Mouse (Mus musculus): ENCODE measurements around the gene Mogat1. TPM values are rescaled to one million over a fixed set of nuclear protein-coding genes. Genes with fewer than 3 reads are reported as not detected.
"Not testable (repeated sequence)": the region's sequence is repeated elsewhere in the genome, so short reads cannot be mapped to it uniquely, and the experiment has no call there.

Gene Mogat1
- total RNA-seq (2015; ENCODE audit: low replicate concordance), result not detected in 2 replicates
- not detected in 2 replicates for total RNA-seq (2017; ENCODE audit: low replicate concordance)

- ATAC-seq (replicated peaks; ENCODE audit: low FRiP score, poor library complexity, severe bottlenecking), result no peak
Measured at GRCm38 (mm10) chr1:78510862-78511261, at the start of gene Mogat1. Gene Mogat1 (plus strand): TSS chr1:78510991.

DNA sequence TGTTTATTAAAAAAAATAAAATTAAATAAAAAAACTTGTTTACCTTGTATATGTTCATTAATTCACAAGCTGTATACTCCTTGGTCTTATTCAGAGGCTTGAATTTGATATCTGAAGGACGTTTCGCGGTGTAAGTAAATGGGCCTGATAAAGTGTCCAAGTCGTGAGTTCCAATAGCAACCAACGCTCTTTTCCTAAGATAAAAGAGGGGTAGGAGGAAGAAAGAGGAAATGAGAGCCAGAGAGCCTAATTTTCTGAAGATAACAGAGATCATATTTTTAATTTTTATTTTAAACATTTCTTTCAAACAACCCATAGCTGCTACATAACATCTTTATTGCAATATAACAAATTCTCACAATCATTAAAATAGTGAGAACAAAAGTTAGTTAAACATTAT lies 38.4 kb upstream of the Mogat1 start:
- ATAC-seq (replicated peaks; ENCODE audit: low FRiP score, poor library complexity, severe bottlenecking), result no peak

- ATAC-seq (replicated peaks; ENCODE audit: low FRiP score, poor library complexity, severe bottlenecking), result no peak
Measured at GRCm38 (mm10) chr1:78483430-78483829, 27.4 kb upstream of the Mogat1 start.

DNA sequence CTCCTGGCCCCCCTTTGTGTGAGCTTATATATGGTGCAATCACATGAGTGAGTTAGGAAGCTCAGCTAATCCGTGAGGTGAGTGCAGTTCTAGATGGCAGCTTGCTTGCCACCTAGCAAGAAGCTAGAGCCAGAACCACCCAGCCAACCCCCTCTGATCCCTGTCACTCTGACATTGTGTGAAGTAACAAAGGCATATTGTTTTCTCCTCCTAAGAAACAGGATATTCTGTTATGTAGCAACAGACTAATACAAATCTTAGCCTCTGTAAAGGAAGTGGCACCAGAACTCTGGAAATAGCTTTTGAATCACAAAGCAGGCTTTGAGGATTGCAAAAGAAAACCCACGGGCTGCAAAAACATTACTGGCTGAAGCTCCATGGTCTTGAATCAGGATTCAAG lies 26.4 kb upstream of the Mogat1 start:
- ATAC-seq (replicated peaks; ENCODE audit: low FRiP score, poor library complexity, severe bottlenecking), result no peak

GRCm38 (mm10) chr1:78488427-78488751 lies 22.4 kb upstream of the Mogat1 start:
- ATAC-seq (replicated peaks; ENCODE audit: low FRiP score, poor library complexity, severe bottlenecking), result no peak

GRCm38 (mm10) chr1:78488752-78489492 lies 21.9 kb upstream of the Mogat1 start, which contains the start of gene Farsb:
Gene Farsb (minus strand): TSS chr1:78488897.
- ATAC-seq (replicated peaks; ENCODE audit: low FRiP score, poor library complexity, severe bottlenecking), result peak; percentile 97

- no peak for ATAC-seq (replicated peaks; ENCODE audit: low FRiP score, poor library complexity, severe bottlenecking)
Measured at GRCm38 (mm10) chr1:78490143-78490542, 20.6 kb upstream of the Mogat1 start.

DNA sequence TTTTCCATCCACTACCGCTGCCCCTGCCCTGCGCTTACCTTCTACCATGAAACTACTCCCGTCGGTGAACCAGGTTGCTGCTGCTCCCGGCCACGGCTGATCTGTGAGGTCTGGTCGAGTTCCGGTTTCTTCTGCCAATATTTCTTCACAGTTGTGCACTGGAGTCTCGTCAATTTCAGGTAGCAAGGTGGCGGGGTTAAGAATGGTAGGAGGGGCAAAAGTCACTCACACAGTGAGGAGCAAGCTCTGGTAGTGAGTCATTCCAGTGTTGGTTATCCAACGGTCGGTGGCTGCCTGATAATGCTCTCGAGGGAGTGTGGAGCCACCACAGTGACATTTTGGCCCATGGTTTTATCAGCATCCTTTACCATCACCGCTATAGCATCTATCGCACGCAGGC lies 9.8 kb upstream of the Mogat1 start:
- ATAC-seq (replicated peaks; ENCODE audit: low FRiP score, poor library complexity, severe bottlenecking), result no peak

- ATAC-seq (replicated peaks; ENCODE audit: low FRiP score, poor library complexity, severe bottlenecking), result not testable (repeated sequence)
Measured at GRCm38 (mm10) chr1:78501856-78502255, 8.9 kb upstream of the Mogat1 start.

DNA sequence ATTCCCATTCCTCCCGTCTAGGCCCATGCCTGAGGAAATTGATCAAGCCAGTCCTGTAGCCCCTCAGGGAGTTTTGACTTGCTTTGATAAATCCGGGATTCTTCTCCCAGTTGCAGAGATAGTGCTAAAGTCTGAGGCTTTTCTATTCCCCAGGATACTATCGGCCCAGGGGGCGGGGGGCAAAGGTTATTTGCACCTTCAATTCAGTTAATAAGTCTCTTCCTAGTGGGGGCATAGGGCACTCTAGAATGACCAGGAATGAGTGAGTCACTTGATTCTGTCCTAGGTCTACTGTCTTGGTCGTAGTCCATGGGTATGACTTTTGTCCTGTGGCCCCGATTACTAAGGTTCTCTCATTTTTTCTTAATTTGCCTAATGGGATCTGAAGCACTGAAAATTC lies 8.3 kb upstream of the Mogat1 start:
- ATAC-seq (replicated peaks; ENCODE audit: low FRiP score, poor library complexity, severe bottlenecking), result no peak

DNA sequence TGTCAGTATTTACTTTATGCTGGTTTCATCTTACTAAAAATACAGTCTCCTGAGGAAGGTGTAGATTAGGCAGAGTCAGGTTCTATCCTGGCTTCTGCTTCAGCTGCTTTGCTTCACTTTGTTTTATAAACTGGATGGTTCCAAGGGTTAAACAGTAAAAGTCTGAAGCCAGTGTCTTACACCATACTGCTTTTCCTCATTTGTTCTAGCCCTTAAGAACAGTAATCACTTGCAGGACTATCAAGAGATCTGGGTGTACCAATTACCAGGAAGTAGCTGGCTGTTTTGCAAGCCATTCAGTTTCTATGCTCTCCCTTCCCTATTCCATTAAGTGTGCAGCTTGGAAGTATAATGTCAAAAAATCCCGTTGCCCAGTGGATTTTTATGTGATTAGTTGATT lies 3.7 kb upstream of the Mogat1 start:
- ATAC-seq (replicated peaks; ENCODE audit: low FRiP score, poor library complexity, severe bottlenecking), result no peak

- no peak for ATAC-seq (replicated peaks; ENCODE audit: low FRiP score, poor library complexity, severe bottlenecking)
Measured at GRCm38 (mm10) chr1:78511621-78512160, 900 bp downstream of the Mogat1 start, which contains the start of gene BC035947. Gene BC035947 (minus strand): TSS chr1:78512158.

GRCm38 (mm10) chr1:78512756-78513155 lies 2.0 kb downstream of the Mogat1 start:
- ATAC-seq (replicated peaks; ENCODE audit: low FRiP score, poor library complexity, severe bottlenecking), result no peak

DNA sequence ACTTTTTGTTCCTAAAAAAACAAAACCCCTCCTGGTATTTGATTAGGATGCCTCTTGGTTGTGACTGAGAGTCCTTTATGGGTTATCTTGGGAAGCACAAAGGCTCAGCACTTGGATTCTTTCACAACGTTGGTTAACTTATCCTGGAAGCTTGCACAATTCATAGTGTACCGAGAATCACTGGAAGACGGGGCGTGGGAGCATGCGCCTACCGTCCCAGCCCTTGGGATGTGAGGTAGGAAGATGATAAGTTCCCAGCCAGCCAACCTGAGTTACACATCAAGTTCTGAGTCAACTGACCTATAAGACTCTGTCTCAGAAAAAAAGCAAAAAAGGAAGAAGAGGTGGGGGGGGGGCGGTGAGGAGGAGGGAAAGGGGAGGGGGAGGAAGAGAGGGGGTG lies 8.1 kb downstream of the Mogat1 start:
- ATAC-seq (replicated peaks; ENCODE audit: low FRiP score, poor library complexity, severe bottlenecking), result no peak

- ATAC-seq (replicated peaks; ENCODE audit: low FRiP score, poor library complexity, severe bottlenecking), result no peak
Measured at GRCm38 (mm10) chr1:78525189-78525886, 14.5 kb downstream of the Mogat1 start.

- no peak for ATAC-seq (replicated peaks; ENCODE audit: low FRiP score, poor library complexity, severe bottlenecking)
Measured at GRCm38 (mm10) chr1:78528356-78528755, 17.6 kb downstream of the Mogat1 start.

DNA sequence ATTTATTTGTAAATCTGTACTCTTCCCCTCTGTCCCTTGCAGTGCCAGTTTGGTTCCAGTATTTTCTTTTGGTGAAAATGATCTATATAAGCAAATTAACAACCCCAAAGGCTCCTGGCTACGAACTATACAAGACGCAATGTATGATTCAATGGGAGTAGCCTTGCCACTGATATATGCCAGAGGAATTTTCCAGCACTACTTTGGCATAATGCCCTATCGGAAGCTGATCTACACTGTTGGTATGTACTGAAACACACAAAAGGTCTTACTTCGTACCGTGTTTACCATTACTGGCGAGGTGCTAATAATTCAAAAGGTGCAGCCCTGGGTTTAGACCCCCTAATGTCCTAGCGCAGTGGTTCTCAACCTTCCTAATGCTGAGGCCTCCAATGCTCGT lies 18.2 kb downstream of the Mogat1 start:
- ATAC-seq (replicated peaks; ENCODE audit: low FRiP score, poor library complexity, severe bottlenecking), result no peak

DNA sequence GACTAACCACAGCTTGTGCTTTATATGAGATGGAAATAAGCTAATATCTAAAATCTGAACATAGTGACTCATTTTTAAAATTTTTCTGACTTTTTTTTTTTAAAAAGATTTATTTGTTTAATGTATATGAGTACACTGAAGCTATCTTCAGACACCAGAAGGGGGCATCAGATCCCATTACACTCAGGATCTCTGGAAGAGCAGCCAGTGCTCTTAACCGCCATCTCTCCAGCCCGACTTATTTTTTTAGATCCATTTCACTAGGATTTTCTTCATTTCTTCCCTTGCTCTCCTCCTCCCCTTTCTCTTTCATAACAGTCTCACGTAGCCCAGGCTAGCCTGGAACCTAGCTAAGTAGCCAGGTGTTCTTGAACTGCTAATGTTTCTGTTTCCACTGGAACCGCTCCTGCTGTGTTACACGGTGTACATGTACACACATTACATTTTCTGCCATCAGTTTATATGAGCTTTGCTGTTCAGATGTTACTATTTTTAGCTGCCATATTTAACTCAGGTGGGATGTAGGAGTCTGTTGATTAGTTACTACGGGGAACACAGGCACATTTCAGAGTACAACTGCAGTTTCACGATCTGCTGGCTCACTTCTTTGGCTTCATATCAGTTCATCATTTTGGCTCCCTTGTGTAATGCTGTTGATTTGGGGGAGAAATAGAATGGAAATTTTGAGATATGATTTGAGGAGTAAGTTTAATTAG lies 19.9 kb downstream of the Mogat1 start:
- ATAC-seq (replicated peaks; ENCODE audit: low FRiP score, poor library complexity, severe bottlenecking), result no peak

- ATAC-seq (replicated peaks; ENCODE audit: low FRiP score, poor library complexity, severe bottlenecking), result no peak
Measured at GRCm38 (mm10) chr1:78532184-78532800, 21.5 kb downstream of the Mogat1 start.

All from erythroid progenitor cell, adult 5-6 weeks (primary cell).